Mouse (Mus musculus) forebrain, embryonic 11.5 days (tissue): ENCODE results near the gene Itpk1. TPM values are rescaled to one million over a fixed set of nuclear protein-coding genes. Genes with fewer than 3 reads are reported as not detected.

ENCODE experiments used
- ATAC-seq: fragments of 200-750 bp; cut with Nextera tagmentation; replicated peaks from 2 replicates; pipeline ENCODE4 v1.8.0; 2017; ENCODE audit warnings: moderate TSS enrichment; ENCODE audit not compliant: low FRiP score
- DNase-seq: peaks from one replicate; pipeline ENCODE4 v3.0.0-alpha.2; 2017; ENCODE audit warnings: low spot score
- H3K27ac ChIP-seq: fragments of 300-500 bp; sonication (generic); 2 replicates; pipeline ENCODE4 v1.5.1; 2014; ENCODE audit warnings: low read depth, low read length
- H3K27me3 ChIP-seq: fragments of 300-500 bp; sonication (generic); 2 replicates; pipeline ENCODE4 v1.6.1; 2014; ENCODE audit warnings: mild to moderate bottlenecking, low read length, mixed read lengths; ENCODE audit not compliant: control insufficient read depth, insufficient read depth
- H3K36me3 ChIP-seq: fragments of 300-500 bp; sonication (generic); 2 replicates; pipeline ENCODE4 v1.6.1; 2014; ENCODE audit warnings: mild to moderate bottlenecking, low read length, moderate library complexity, mixed read lengths; ENCODE audit not compliant: control insufficient read depth, insufficient read depth
- H3K4me1 ChIP-seq: fragments of 300-500 bp; sonication (generic); replicated peaks from 2 replicates; pipeline ENCODE4 v1.6.1; 2014; ENCODE audit warnings: low read length, mixed read lengths; ENCODE audit not compliant: control insufficient read depth, insufficient read depth
- H3K4me2 ChIP-seq: fragments of 300-500 bp; sonication (generic); 2 replicates; pipeline ENCODE4 v1.6.1; 2014; ENCODE audit warnings: low read depth, mild to moderate bottlenecking, low read length, moderate library complexity, mixed read lengths; ENCODE audit not compliant: severe bottlenecking
- H3K4me3 ChIP-seq: fragments of 300-500 bp; sonication (generic); 2 replicates; pipeline ENCODE4 v1.5.1; 2014; ENCODE audit warnings: low read depth, low read length
- H3K9ac ChIP-seq: fragments of 300-500 bp; sonication (generic); 2 replicates; pipeline ENCODE4 v1.6.1; 2014; ENCODE audit warnings: low read length
- H3K9me3 ChIP-seq: fragments of 300-500 bp; sonication (generic); 2 replicates; pipeline ENCODE4 v1.6.1; 2016; ENCODE audit warnings: low read length, mixed read lengths; ENCODE audit not compliant: control insufficient read depth
- WGBS: fragments of 180-500 bp; shearing (Covaris S2); extraction: QIAGEN DNeasy Blood & Tissue Kit; methylation state at CpG from one replicate; pipeline ENCODE4 v1.1.7; 2014; 5-methylcytosine and 5-hydroxymethylcytosine counted together
- polyA plus RNA-seq: library from polyadenylated mRNA; unstranded; fragments of >200 nt; fragmentation: Nextera tagmentation; extraction: Ambion mirVana; gene quantifications from 2 replicates; pipeline ENCODE4 v1.2.1, GENCODE M21; 2014

The Itpk1 gene
- polyA plus RNA-seq, 1 experiment from 2014 or later, result 19.6 TPM

- Histone ChIP-seq H3K4me2 (peak overlapping the region; percentile 92), H3K27ac (no peak overlapping the region), H3K4me1 (peaks cover 10% of the 10 kb centered on the region), H3K36me3 (no peaks in the 10 kb centered on the region), H3K9ac (no peak overlapping the region), H3K27me3 (no peaks in the 10 kb centered on the region), H3K4me3 (peak overlapping the region; percentile 73; the same call in 1 of the 2 replicates), H3K9me3 (no peaks in the 10 kb centered on the region)
- DNase-seq (no peak), ATAC-seq (no peak)
- WGBS, result 76% methylated on average over 6 of the region's 6 CpGs
These were observed 1.3 kb upstream of the Itpk1 start for GRCm38 (mm10) chr12:102705906-102706640.

- peak overlapping the region; percentile 73 for H3K4me3 ChIP-seq
- WGBS, result 2% methylated on average over 28 of the region's 45 CpGs
- H3K4me2 ChIP-seq, result peak overlapping the region; percentile 92
- DNase-seq, result peak; percentile 91
- ATAC-seq, result peak; percentile 83
- peak overlapping the region; percentile 84 for H3K9ac ChIP-seq
- H3K27ac ChIP-seq, result 0 out of 2 replicates have a peak overlapping the region, but pooled peaks have one; percentile 37
- H3K4me1 ChIP-seq, result peaks cover 10% of the 10 kb centered on the region
- H3K36me3 ChIP-seq, result no peaks in the 10 kb centered on the region
- no peaks in the 10 kb centered on the region for H3K9me3 ChIP-seq
- H3K27me3 ChIP-seq, result no peaks in the 10 kb centered on the region
These were observed 614 bp upstream of the Itpk1 start for GRCm38 (mm10) chr12:102705216-102705871.

- Histone ChIP-seq H3K4me3 (peak overlapping the region; percentile 73), H3K9ac (peak overlapping the region; percentile 70), H3K27ac (no peak overlapping the region), H3K36me3 (no peaks in the 10 kb centered on the region), H3K9me3 (no peaks in the 10 kb centered on the region), H3K27me3 (no peaks in the 10 kb centered on the region), H3K4me2 (peak overlapping the region; percentile 92), H3K4me1 (peaks cover 16% of the 10 kb centered on the region)
- WGBS, result 10% methylated on average over 17 of the region's 17 CpGs
- no peak for DNase-seq
- ATAC-seq, result peak; percentile 4; the same call in 1 of the 2 replicates
These were observed 765 bp downstream of the Itpk1 start for GRCm38 (mm10) chr12:102703921-102704408.

GRCm38 (mm10) chr12:102703441-102703840 lies 1.3 kb downstream of the Itpk1 start:
- H3K4me1 ChIP-seq, result peaks cover 21% of the 10 kb centered on the region
- no peaks in the 10 kb centered on the region for H3K27me3 ChIP-seq
- H3K27ac ChIP-seq, result no peak overlapping the region

GRCm38 (mm10) chr12:102703111-102703412 lies 1.7 kb downstream of the Itpk1 start:
- 4% methylated on average over 4 of the region's 4 CpGs for WGBS
- H3K27ac ChIP-seq, result peak overlapping the region; percentile 55; the same call in 1 of the 2 replicates

More at GRCm38 (mm10) chr12:102703441-102703840, 1.3 kb downstream of the Itpk1 start:
- peak; percentile 64 for DNase-seq
- H3K9me3 ChIP-seq, result no peaks in the 10 kb centered on the region
- no peaks in the 10 kb centered on the region for H3K36me3 ChIP-seq
- WGBS, result 34% methylated on average over 6 of the region's 6 CpGs
- H3K4me3 ChIP-seq, result peak overlapping the region; percentile 73
- ATAC-seq, result no peak
- H3K9ac ChIP-seq, result peak overlapping the region; percentile 70
- peak overlapping the region; percentile 92 for H3K4me2 ChIP-seq

GRCm38 (mm10) chr12:102702356-102703110 lies 2.2 kb downstream of the Itpk1 start:
- Histone ChIP-seq H3K27ac (peak overlapping the region; percentile 55; the same call in 1 of the 2 replicates), H3K36me3 (no peaks in the 10 kb centered on the region), H3K9ac (no peak overlapping the region; the same call in 1 of the 2 replicates), H3K27me3 (no peaks in the 10 kb centered on the region), H3K4me3 (peak overlapping the region; percentile 73; the same call in 1 of the 2 replicates), H3K4me1 (peaks cover 30% of the 10 kb centered on the region), H3K9me3 (no peaks in the 10 kb centered on the region), H3K4me2 (peak overlapping the region; percentile 92)
- WGBS, result 5% methylated on average over 15 of the region's 15 CpGs
- peak; percentile 87 for DNase-seq
- ATAC-seq, result no peak

More at GRCm38 (mm10) chr12:102703111-102703412, 1.7 kb downstream of the Itpk1 start:
- Histone ChIP-seq H3K9me3 (no peaks in the 10 kb centered on the region), H3K4me3 (peak overlapping the region; percentile 73; the same call in 1 of the 2 replicates), H3K4me2 (peak overlapping the region; percentile 92), H3K27me3 (no peaks in the 10 kb centered on the region), H3K36me3 (no peaks in the 10 kb centered on the region), H3K4me1 (peaks cover 25% of the 10 kb centered on the region), H3K9ac (peak overlapping the region; percentile 28; the same call in 1 of the 2 replicates)
- ATAC-seq, result no peak
- no peak for DNase-seq

- ATAC-seq, result no peak
- H3K27ac ChIP-seq, result no peak overlapping the region
- H3K36me3 ChIP-seq, result no peaks in the 10 kb centered on the region
- no peaks in the 10 kb centered on the region for H3K27me3 ChIP-seq
- H3K9me3 ChIP-seq, result no peaks in the 10 kb centered on the region
- DNase-seq, result no peak
- peaks cover 32% of the 10 kb centered on the region for H3K4me1 ChIP-seq
- WGBS, result 91% methylated on average over 5 of the region's 5 CpGs
- H3K4me2 ChIP-seq, result no peak overlapping the region
- no peak overlapping the region for H3K4me3 ChIP-seq
- H3K9ac ChIP-seq, result no peak overlapping the region
These were observed 3.0 kb downstream of the Itpk1 start for GRCm38 (mm10) chr12:102701691-102702207.

GRCm38 (mm10) chr12:102700453-102700852 lies 4.3 kb downstream of the Itpk1 start:
- DNase-seq (no peak), ATAC-seq (no peak)
- Histone ChIP-seq H3K27me3 (no peaks in the 10 kb centered on the region), H3K4me2 (no peak overlapping the region), H3K27ac (no peak overlapping the region), H3K36me3 (no peaks in the 10 kb centered on the region), H3K9me3 (no peaks in the 10 kb centered on the region), H3K4me3 (no peak overlapping the region), H3K4me1 (peaks cover 32% of the 10 kb centered on the region), H3K9ac (no peak overlapping the region)
- 58% methylated on average over 12 of the region's 12 CpGs for WGBS
